Mouse (Mus musculus) megakaryocyte-erythroid progenitor cell, adult 5-6 weeks (primary cell): ENCODE results near the gene Acta2. TPM values are rescaled to one million over a fixed set of nuclear protein-coding genes. Genes with fewer than 3 reads are reported as not detected.

ENCODE experiments used
- ATAC-seq: replicated peaks from 2 replicates; pipeline ENCODE4 v1.8.0; 2016; ENCODE audit warnings: mild to moderate bottlenecking, inconsistent platforms; ENCODE audit not compliant: severe bottlenecking, poor library complexity, low FRiP score, low TSS enrichment
- total RNA-seq, 2 experiments: library from RNA; stranded (forward) in 1 of 2; stranded (reverse) in 1 of 2; fragments of 200-1000, 215-1000 nt in 1 of 2; fragments of >200 nt in 1 of 2; fragmentation: Nextera tagmentation in 1 of 2; gene quantifications; 2 replicates each; pipeline ENCODE4 v1.2.3; 2014 to 2017

The Acta2 gene
- total RNA-seq (2014; fragmentation: Nextera tagmentation): not detected in 2 replicates
- not detected in 2 replicates for total RNA-seq (2017)

- no peak for ATAC-seq
Measured at GRCm38 (mm10) chr19:34254880-34255681, at the start of gene Acta2. Gene Acta2 (minus strand): TSS chr19:34255590.

- no peak for ATAC-seq
Measured at GRCm38 (mm10) chr19:34304917-34305316, 49.5 kb upstream of the Acta2 start.

GRCm38 (mm10) chr19:34300430-34300829 is 45.0 kb upstream of the Acta2 start:
- no peak for ATAC-seq

GRCm38 (mm10) chr19:34299229-34299628 is 43.8 kb upstream of the Acta2 start:
- ATAC-seq: no peak

GRCm38 (mm10) chr19:34298531-34298930 is 43.1 kb upstream of the Acta2 start:
- no peak for ATAC-seq

- ATAC-seq: no peak
Measured at GRCm38 (mm10) chr19:34295442-34295841, 40.1 kb upstream of the Acta2 start.

GRCm38 (mm10) chr19:34293376-34293947 is 38.1 kb upstream of the Acta2 start:
- no peak for ATAC-seq

- no peak for ATAC-seq
Measured at GRCm38 (mm10) chr19:34292701-34293100, 37.3 kb upstream of the Acta2 start.

GRCm38 (mm10) chr19:34291956-34292355 is 36.6 kb upstream of the Acta2 start:
- ATAC-seq: no peak

GRCm38 (mm10) chr19:34291379-34291778 is 36.0 kb upstream of the Acta2 start:
- ATAC-seq: no peak

- ATAC-seq: no peak
Measured at GRCm38 (mm10) chr19:34290872-34291341, 35.5 kb upstream of the Acta2 start.

GRCm38 (mm10) chr19:34289948-34290789 is 34.8 kb upstream of the Acta2 start, which contains the start of gene Fas:
Gene Fas (plus strand): TSS chr19:34290666.
- ATAC-seq: peak; percentile 99

GRCm38 (mm10) chr19:34288696-34289095 is 33.3 kb upstream of the Acta2 start:
- no peak for ATAC-seq

- no peak for ATAC-seq
Measured at GRCm38 (mm10) chr19:34287656-34288415, 32.4 kb upstream of the Acta2 start.

- ATAC-seq: no peak
Measured at GRCm38 (mm10) chr19:34287221-34287620, 31.8 kb upstream of the Acta2 start.

GRCm38 (mm10) chr19:34284826-34285225 is 29.4 kb upstream of the Acta2 start:
- ATAC-seq: no peak

- no peak for ATAC-seq
Measured at GRCm38 (mm10) chr19:34284383-34284782, 29.0 kb upstream of the Acta2 start.

- no peak for ATAC-seq
Measured at GRCm38 (mm10) chr19:34283614-34284013, 28.2 kb upstream of the Acta2 start.

- ATAC-seq: no peak
Measured at GRCm38 (mm10) chr19:34278078-34278477, 22.7 kb upstream of the Acta2 start.
